Mouse (Mus musculus): ENCODE measurements around the gene Sema4d. TPM values are rescaled to one million over a fixed set of nuclear protein-coding genes. Genes with fewer than 3 reads are reported as not detected.

Sema4d gene
- polyA plus RNA-seq, 1 experiment from 2014 or later = 23.8 TPM

GRCm38 (mm10) chr13:51688688-51689087 is 104.9 kb downstream of the Sema4d start:
- Histone ChIP-seq H3K36me3 (ENCODE audit: insufficient read depth, low read length) (peaks cover 34% of the 10 kb centered on the region), H3K9ac (ENCODE audit: low read depth, low read length) (no peak overlapping the region), H3K9me3 (replicated peaks; ENCODE audit: low read length) (no peaks in the 10 kb centered on the region), H3K27me3 (ENCODE audit: insufficient read depth, low read length) (no peaks in the 10 kb centered on the region), H3K4me2 (ENCODE audit: low read length) (no peak overlapping the region), H3K4me1 (replicated peaks; ENCODE audit: insufficient read depth, low read length) (no peaks in the 10 kb centered on the region), H3K4me3 (replicated peaks; ENCODE audit: low read depth, low read length) (no peak overlapping the region), H3K27ac (no peak overlapping the region)
- no peak for TF ChIP-seq CTCF (IDR thresholded peaks at IDR 0.05; ENCODE audit: low read depth)
- 52% methylated on average over 3 of the region's 3 CpGs for WGBS
- DNase-seq (ENCODE audit: low spot score) (no peak), ATAC-seq (replicated peaks; ENCODE audit: low FRiP score, low read depth) (no peak)

GRCm38 (mm10) chr13:51686966-51687365 is 106.6 kb downstream of the Sema4d start:
- no peak overlapping the region for H3K4me3 ChIP-seq (replicated peaks; ENCODE audit: low read depth, low read length)
- no peaks in the 10 kb centered on the region for H3K27me3 ChIP-seq (ENCODE audit: insufficient read depth, low read length)
- no peak for DNase-seq (ENCODE audit: low spot score)
- H3K4me2 ChIP-seq (ENCODE audit: low read length) = no peak overlapping the region
- H3K9ac ChIP-seq (ENCODE audit: low read depth, low read length) = no peak overlapping the region
- H3K4me1 ChIP-seq (replicated peaks; ENCODE audit: insufficient read depth, low read length) = no peaks in the 10 kb centered on the region
- WGBS = 92% methylated on average over 5 of the region's 5 CpGs
- H3K27ac ChIP-seq = no peak overlapping the region
- no peaks in the 10 kb centered on the region for H3K9me3 ChIP-seq (replicated peaks; ENCODE audit: low read length)
- no peak for TF ChIP-seq CTCF (IDR thresholded peaks at IDR 0.05; ENCODE audit: low read depth)
- no peak for ATAC-seq (replicated peaks; ENCODE audit: low FRiP score, low read depth)
- H3K36me3 ChIP-seq (ENCODE audit: insufficient read depth, low read length) = peaks cover 48% of the 10 kb centered on the region

DNA sequence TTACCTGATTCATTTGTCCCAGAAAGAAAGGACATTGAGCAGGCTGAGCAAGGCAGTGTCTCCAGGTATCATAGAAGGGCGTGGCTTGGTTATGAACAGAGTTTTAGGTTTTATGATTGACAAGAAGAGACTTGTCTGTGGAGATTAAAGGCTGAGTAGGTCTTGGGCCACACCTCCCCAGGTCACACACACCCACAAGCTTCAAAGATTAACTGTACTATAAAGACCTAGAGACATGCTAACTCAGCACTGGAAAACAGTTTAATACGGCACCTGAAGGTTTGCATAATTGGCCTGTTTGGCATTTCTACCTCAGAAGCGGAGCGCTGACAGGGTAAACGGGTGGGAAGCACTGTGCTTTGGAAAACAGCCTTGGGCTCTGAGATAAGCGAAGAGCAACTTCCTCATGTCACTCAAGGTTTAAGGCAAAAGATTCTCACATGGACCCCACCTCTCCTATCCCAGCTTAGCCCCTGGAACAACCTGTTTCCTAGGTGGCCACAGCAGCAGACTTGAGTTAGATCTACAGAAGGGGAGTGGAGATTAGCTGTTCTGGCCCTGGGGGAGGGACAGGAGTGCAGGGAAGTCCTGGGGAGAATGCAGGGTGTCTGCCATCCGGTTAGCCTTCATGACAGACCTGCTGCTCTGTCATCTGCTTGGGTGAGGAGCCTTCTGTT is 108.1 kb downstream of the Sema4d start:
- Histone ChIP-seq H3K9me3 (replicated peaks; ENCODE audit: low read length) (no peaks in the 10 kb centered on the region), H3K9ac (ENCODE audit: low read depth, low read length) (no peak overlapping the region), H3K4me2 (ENCODE audit: low read length) (no peak overlapping the region), H3K4me3 (replicated peaks; ENCODE audit: low read depth, low read length) (no peak overlapping the region), H3K27me3 (ENCODE audit: insufficient read depth, low read length) (no peaks in the 10 kb centered on the region), H3K27ac (no peak overlapping the region), H3K36me3 (ENCODE audit: insufficient read depth, low read length) (peaks cover 63% of the 10 kb centered on the region), H3K4me1 (replicated peaks; ENCODE audit: insufficient read depth, low read length) (no peaks in the 10 kb centered on the region)
- ATAC-seq (replicated peaks; ENCODE audit: low FRiP score, low read depth) (peak; percentile 45; the same call in 1 of the 2 replicates), DNase-seq (ENCODE audit: low spot score) (no peak)
- TF ChIP-seq CTCF (IDR thresholded peaks at IDR 0.05; ENCODE audit: low read depth) = no peak
- WGBS = 83% methylated on average over 7 of the region's 7 CpGs

DNA sequence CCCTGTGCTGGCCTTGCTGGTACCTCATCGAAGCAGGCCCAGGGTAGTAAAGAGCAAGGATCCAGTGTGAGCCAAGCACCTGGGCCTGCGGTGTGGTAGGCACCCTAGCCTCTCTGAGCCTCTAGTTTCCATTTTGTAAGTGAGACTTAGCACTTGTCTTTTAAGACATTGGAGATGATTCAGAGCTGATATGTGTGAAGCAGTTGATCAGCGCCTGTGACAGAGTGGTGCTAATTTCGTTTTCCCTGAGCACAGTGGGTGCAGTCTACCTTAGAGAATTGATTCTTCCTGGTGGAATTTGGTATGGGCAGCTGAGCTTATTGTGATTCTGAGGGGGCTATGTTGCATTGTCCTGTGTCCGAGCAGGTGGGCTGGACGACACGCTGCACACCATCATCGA is 111.9 kb downstream of the Sema4d start:
- no peak for TF ChIP-seq CTCF (IDR thresholded peaks at IDR 0.05; ENCODE audit: low read depth)
- DNase-seq (ENCODE audit: low spot score) (no peak), ATAC-seq (replicated peaks; ENCODE audit: low FRiP score, low read depth) (no peak)
- H3K27ac ChIP-seq = no peak overlapping the region
- no peak overlapping the region for H3K4me2 ChIP-seq (ENCODE audit: low read length)
- WGBS = 94% methylated on average over 8 of the region's 8 CpGs
- no peaks in the 10 kb centered on the region for H3K9me3 ChIP-seq (replicated peaks; ENCODE audit: low read length)
- H3K4me1 ChIP-seq (replicated peaks; ENCODE audit: insufficient read depth, low read length) = no peaks in the 10 kb centered on the region
- no peak overlapping the region for H3K4me3 ChIP-seq (replicated peaks; ENCODE audit: low read depth, low read length)
- no peaks in the 10 kb centered on the region for H3K27me3 ChIP-seq (ENCODE audit: insufficient read depth, low read length)
- no peak overlapping the region for H3K9ac ChIP-seq (ENCODE audit: low read depth, low read length)
- peaks cover 85% of the 10 kb centered on the region for H3K36me3 ChIP-seq (ENCODE audit: insufficient read depth, low read length)

DNA sequence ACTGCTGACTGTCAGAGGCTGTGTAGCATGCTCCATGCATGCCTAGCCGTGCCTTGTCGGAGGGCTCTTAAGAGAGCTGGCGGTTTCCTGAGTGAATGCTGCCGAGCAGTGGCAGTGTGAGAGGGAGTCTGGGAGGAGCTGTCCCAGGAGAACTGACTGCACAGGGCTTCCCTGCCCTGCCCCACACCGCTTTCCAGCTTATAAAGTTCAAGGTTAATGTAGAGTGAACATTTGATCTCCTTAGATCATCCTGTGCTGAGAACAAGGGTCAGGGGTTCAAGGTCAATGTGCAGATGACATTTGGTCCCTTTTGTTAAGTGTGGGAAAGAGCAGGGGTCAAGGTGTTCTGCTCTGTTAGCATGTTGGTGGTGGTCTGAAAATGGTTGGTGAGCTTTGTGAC is 112.5 kb downstream of the Sema4d start:
- 56% methylated on average over 5 of the region's 5 CpGs for WGBS
- Histone ChIP-seq H3K36me3 (ENCODE audit: insufficient read depth, low read length) (peaks cover 84% of the 10 kb centered on the region), H3K9ac (ENCODE audit: low read depth, low read length) (no peak overlapping the region), H3K27ac (no peak overlapping the region), H3K27me3 (ENCODE audit: insufficient read depth, low read length) (no peaks in the 10 kb centered on the region), H3K4me3 (replicated peaks; ENCODE audit: low read depth, low read length) (no peak overlapping the region), H3K9me3 (replicated peaks; ENCODE audit: low read length) (no peaks in the 10 kb centered on the region), H3K4me2 (ENCODE audit: low read length) (no peak overlapping the region), H3K4me1 (replicated peaks; ENCODE audit: insufficient read depth, low read length) (no peaks in the 10 kb centered on the region)
- no peak for DNase-seq (ENCODE audit: low spot score)
- ATAC-seq (replicated peaks; ENCODE audit: low FRiP score, low read depth) = no peak
- no peak for TF ChIP-seq CTCF (IDR thresholded peaks at IDR 0.05; ENCODE audit: low read depth)

GRCm38 (mm10) chr13:51679332-51679731 is 114.2 kb downstream of the Sema4d start:
- Histone ChIP-seq H3K9me3 (replicated peaks; ENCODE audit: low read length) (no peaks in the 10 kb centered on the region), H3K4me1 (replicated peaks; ENCODE audit: insufficient read depth, low read length) (no peaks in the 10 kb centered on the region), H3K9ac (ENCODE audit: low read depth, low read length) (no peak overlapping the region), H3K36me3 (ENCODE audit: insufficient read depth, low read length) (peaks cover 81% of the 10 kb centered on the region), H3K4me3 (replicated peaks; ENCODE audit: low read depth, low read length) (no peak overlapping the region), H3K4me2 (ENCODE audit: low read length) (no peak overlapping the region), H3K27me3 (ENCODE audit: insufficient read depth, low read length) (no peaks in the 10 kb centered on the region), H3K27ac (no peak overlapping the region)
- no peak for DNase-seq (ENCODE audit: low spot score)
- no peak for ATAC-seq (replicated peaks; ENCODE audit: low FRiP score, low read depth)
- WGBS = 87% methylated on average over 4 of the region's 4 CpGs
- no peak for TF ChIP-seq CTCF (IDR thresholded peaks at IDR 0.05; ENCODE audit: low read depth)

DNA sequence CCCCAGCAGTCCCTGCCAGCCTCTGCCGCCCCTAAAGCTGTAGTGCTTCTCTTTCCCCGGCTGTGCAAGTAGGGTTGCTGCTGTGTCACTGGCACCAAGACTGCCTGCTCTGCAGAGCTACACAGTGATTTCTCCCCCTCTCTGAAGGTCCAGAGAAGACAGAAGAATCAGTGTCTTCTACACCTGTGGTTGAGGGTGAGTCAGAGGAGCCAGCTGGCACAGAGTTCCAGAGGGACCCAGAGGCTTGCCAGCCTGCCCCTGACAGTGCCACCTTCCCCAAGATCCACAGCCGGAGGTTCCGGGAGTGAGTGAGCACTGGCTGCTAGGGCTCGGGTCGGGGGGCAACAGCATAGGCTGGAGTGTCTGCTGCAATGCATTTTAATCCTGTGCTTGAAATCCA is 114.9 kb downstream of the Sema4d start:
- H3K27ac ChIP-seq = no peak overlapping the region
- no peak overlapping the region for H3K4me2 ChIP-seq (ENCODE audit: low read length)
- 93% methylated on average over 6 of the region's 6 CpGs for WGBS
- H3K36me3 ChIP-seq (ENCODE audit: insufficient read depth, low read length) = peaks cover 87% of the 10 kb centered on the region
- ATAC-seq (replicated peaks; ENCODE audit: low FRiP score, low read depth) = no peak
- no peak for DNase-seq (ENCODE audit: low spot score)
- no peaks in the 10 kb centered on the region for H3K27me3 ChIP-seq (ENCODE audit: insufficient read depth, low read length)
- no peak for TF ChIP-seq CTCF (IDR thresholded peaks at IDR 0.05; ENCODE audit: low read depth)
- H3K9ac ChIP-seq (ENCODE audit: low read depth, low read length) = no peak overlapping the region
- no peaks in the 10 kb centered on the region for H3K9me3 ChIP-seq (replicated peaks; ENCODE audit: low read length)
- no peak overlapping the region for H3K4me3 ChIP-seq (replicated peaks; ENCODE audit: low read depth, low read length)
- H3K4me1 ChIP-seq (replicated peaks; ENCODE audit: insufficient read depth, low read length) = no peaks in the 10 kb centered on the region

Data from kidney, postnatal 0 days (tissue).